Mouse (Mus musculus) neural tube, embryonic 10.5 days (tissue): ENCODE data around the gene Slc35f4.

Experiments used
- DNase-seq: peaks from one replicate; pipeline ENCODE4 v3.0.0-alpha.2; 2017; ENCODE audit warnings: low spot score; ENCODE audit errors: extremely low spot score

The Slc35f4 gene

GRCm38 (mm10) chr14:49348897-49349250 is 177.0 kb downstream of the Slc35f4 start:
- peak; percentile 49 for DNase-seq

- no peak for DNase-seq
Measured at GRCm38 (mm10) chr14:49348164-49348896, 177.5 kb downstream of the Slc35f4 start.

- DNase-seq: no peak
Measured at GRCm38 (mm10) chr14:49345835-49346234, 180.0 kb downstream of the Slc35f4 start.

GRCm38 (mm10) chr14:49337011-49337410 is 188.8 kb downstream of the Slc35f4 start:
- DNase-seq: no peak

GRCm38 (mm10) chr14:49333841-49334240 is 192.0 kb downstream of the Slc35f4 start:
- DNase-seq: no peak

- DNase-seq: no peak
Measured at GRCm38 (mm10) chr14:49316493-49316894, 209.4 kb downstream of the Slc35f4 start.

- no peak for DNase-seq
Measured at GRCm38 (mm10) chr14:49313981-49314380, 211.9 kb downstream of the Slc35f4 start.

GRCm38 (mm10) chr14:49313376-49313775 is 212.5 kb downstream of the Slc35f4 start:
- DNase-seq: no peak

GRCm38 (mm10) chr14:49311548-49311947 is 214.3 kb downstream of the Slc35f4 start:
- no peak for DNase-seq

- no peak for DNase-seq
Measured at GRCm38 (mm10) chr14:49311091-49311492, 214.8 kb downstream of the Slc35f4 start.

- DNase-seq: no peak
Measured at GRCm38 (mm10) chr14:49309670-49310069, 216.2 kb downstream of the Slc35f4 start.

- no peak for DNase-seq
Measured at GRCm38 (mm10) chr14:49308591-49308990, 217.3 kb downstream of the Slc35f4 start.

- DNase-seq: no peak
Measured at GRCm38 (mm10) chr14:49307842-49308241, 218.0 kb downstream of the Slc35f4 start.

- no peak for DNase-seq
Measured at GRCm38 (mm10) chr14:49305534-49306409, 220.1 kb downstream of the Slc35f4 start.

- no peak for DNase-seq
Measured at GRCm38 (mm10) chr14:49302271-49302857, 223.5 kb downstream of the Slc35f4 start.

GRCm38 (mm10) chr14:49300981-49301619 is 224.7 kb downstream of the Slc35f4 start:
- DNase-seq: no peak

- no peak for DNase-seq
Measured at GRCm38 (mm10) chr14:49300326-49300725, 225.5 kb downstream of the Slc35f4 start.

GRCm38 (mm10) chr14:49293802-49294449 is 231.9 kb downstream of the Slc35f4 start:
- DNase-seq: no peak

- DNase-seq: no peak
Measured at GRCm38 (mm10) chr14:49290029-49290745, 235.7 kb downstream of the Slc35f4 start.
